Mouse (Mus musculus): ENCODE data around the gene Cachd1.

Cachd1 gene

GRCm38 (mm10) chr4:100996060-100996651 is 219.7 kb downstream of the Cachd1 start:
- no peak for DNase-seq

GRCm38 (mm10) chr4:100998145-100998544 is 221.7 kb downstream of the Cachd1 start:
- DNase-seq = no peak

- no peak for DNase-seq
These were observed 222.4 kb downstream of the Cachd1 start for GRCm38 (mm10) chr4:100998906-100999305.

GRCm38 (mm10) chr4:101000622-101001021 is 224.1 kb downstream of the Cachd1 start:
- no peak for DNase-seq

- no peak for DNase-seq
These were observed 224.6 kb downstream of the Cachd1 start for GRCm38 (mm10) chr4:101001073-101001472.

GRCm38 (mm10) chr4:101002961-101003360 is 226.5 kb downstream of the Cachd1 start:
- no peak for DNase-seq

GRCm38 (mm10) chr4:101008362-101008769 is 231.9 kb downstream of the Cachd1 start:
- no peak for DNase-seq

- no peak for DNase-seq
These were observed 232.6 kb downstream of the Cachd1 start for GRCm38 (mm10) chr4:101009092-101009491.

GRCm38 (mm10) chr4:101017806-101018205 is 241.3 kb downstream of the Cachd1 start:
- no peak for DNase-seq

GRCm38 (mm10) chr4:101020596-101020995 is 244.1 kb downstream of the Cachd1 start, which contains the start of gene Gm10577:
TSS of gene Gm10577 (minus strand) at chr4:101020696.
- DNase-seq = no peak

- DNase-seq = no peak
These were observed 250.1 kb downstream of the Cachd1 start for GRCm38 (mm10) chr4:101026566-101026965.

GRCm38 (mm10) chr4:101026995-101027394 is 250.5 kb downstream of the Cachd1 start:
- no peak for DNase-seq

- no peak for DNase-seq
These were observed 251.5 kb downstream of the Cachd1 start for GRCm38 (mm10) chr4:101027852-101028411.

- DNase-seq = no peak
These were observed 256.6 kb downstream of the Cachd1 start for GRCm38 (mm10) chr4:101033047-101033446.

- DNase-seq = peak; percentile 4
These were observed 258.7 kb downstream of the Cachd1 start for GRCm38 (mm10) chr4:101035131-101035530.

GRCm38 (mm10) chr4:101037156-101037555 is 260.7 kb downstream of the Cachd1 start:
- DNase-seq = no peak

- DNase-seq = no peak
These were observed 267.2 kb downstream of the Cachd1 start for GRCm38 (mm10) chr4:101043691-101044090.

- no peak for DNase-seq
These were observed 267.7 kb downstream of the Cachd1 start for GRCm38 (mm10) chr4:101044149-101044548.

- no peak for DNase-seq
These were observed 270.1 kb downstream of the Cachd1 start for GRCm38 (mm10) chr4:101046576-101046975.

- DNase-seq = no peak
These were observed 285.7 kb downstream of the Cachd1 start for GRCm38 (mm10) chr4:101062146-101062545.

- no peak for DNase-seq
These were observed 289.9 kb downstream of the Cachd1 start for GRCm38 (mm10) chr4:101066401-101066800.

- DNase-seq = peak; percentile 17
These were observed 292.3 kb downstream of the Cachd1 start, which contains the start of gene Raver2 for GRCm38 (mm10) chr4:101068786-101069153. TSS of gene Raver2 (plus strand) at chr4:101068983.

- DNase-seq = peak; percentile 5
These were observed 292.9 kb downstream of the Cachd1 start for GRCm38 (mm10) chr4:101069154-101069971.

- DNase-seq = no peak
These were observed 295.1 kb downstream of the Cachd1 start for GRCm38 (mm10) chr4:101071570-101071969.

All from kidney, adult 11 months (tissue).